Mouse (Mus musculus) MEL (cell line): ENCODE measurements around the gene Vax1. TPM values are rescaled to one million over a fixed set of nuclear protein-coding genes. Genes with fewer than 3 reads are reported as not detected.

Experiments used
- DNase-seq: peaks from one replicate; pipeline ENCODE4 v3.0.0; 2011; ENCODE audit warnings: low read depth, low spot score
- H3K27ac ChIP-seq: 2 replicates; pipeline ENCODE4 v1.5.1; 2012; ENCODE audit warnings: low read depth, mild to moderate bottlenecking, control low read depth, low read length, moderate library complexity; ENCODE audit not compliant: control insufficient read depth
- H3K27me3 ChIP-seq, 2 experiments: fragments of 150-350 bp in 1 of 2; sonication (generic) in 1 of 2; 2 replicates each; pipeline ENCODE4 v1.6.1; 2012; ENCODE audit warnings: low read length in 2 of 2, mild to moderate bottlenecking in 2 of 2, improper control_type of control experiment in 1 of 2, moderate library complexity in 1 of 2; ENCODE audit not compliant: insufficient read depth in 2 of 2, control insufficient read depth in 1 of 2
- H3K36me3 ChIP-seq, 2 experiments: 2 replicates each; pipeline ENCODE4 v1.6.1; 2012 to 2014; ENCODE audit warnings: low read length in 2 of 2, improper control_type of control experiment in 1 of 2, inconsistent platforms in 1 of 2, mild to moderate bottlenecking in 1 of 2; ENCODE audit not compliant: insufficient read depth in 2 of 2, control insufficient read depth in 1 of 2
- H3K4me1 ChIP-seq, 2 experiments: fragments of 150-350 bp in 1 of 2; sonication (generic) in 1 of 2; 2 replicates each; pipeline ENCODE4 v1.6.1; 2012; ENCODE audit warnings: low read length in 2 of 2, improper control_type of control experiment in 1 of 2, mild to moderate bottlenecking in 1 of 2; ENCODE audit not compliant: insufficient read depth in 2 of 2, control insufficient read depth in 1 of 2
- H3K4me3 ChIP-seq, 2 experiments: fragments of 150-350 bp in 1 of 2; sonication (generic) in 1 of 2; 2 replicates each; pipeline ENCODE4 v1.5.1; 2012; ENCODE audit warnings: low read depth in 2 of 2, low read length in 2 of 2, mild to moderate bottlenecking in 2 of 2, moderate library complexity in 2 of 2, control low read depth in 1 of 2, improper control_type of control experiment in 1 of 2; ENCODE audit not compliant: control insufficient read depth in 1 of 2, insufficient read depth in 1 of 2
- H3K79me2 ChIP-seq: 2 replicates; pipeline ENCODE4 v1.6.1; 2012; ENCODE audit warnings: mild to moderate bottlenecking, low read length, moderate library complexity; ENCODE audit not compliant: control insufficient read depth, poor library complexity, insufficient read depth
- H3K9ac ChIP-seq: 2 replicates; pipeline ENCODE4 v1.6.1; 2012; ENCODE audit warnings: low read depth, mild to moderate bottlenecking, control low read depth, low read length, moderate library complexity; ENCODE audit not compliant: control insufficient read depth, poor library complexity, severe bottlenecking
- H3K9me3 ChIP-seq: fragments of 150-350 bp; sonication (generic); replicated peaks from 2 replicates; pipeline ENCODE4 v1.6.1; 2012; ENCODE audit warnings: mild to moderate bottlenecking, low read length, improper control_type of control experiment, moderate library complexity; ENCODE audit not compliant: insufficient read depth
- CTCF ChIP-seq, 3 experiments: IDR thresholded peaks in 2 of 3; conservative IDR thresholded peaks in 1 of 3; 2 replicates each; pipeline ENCODE4 v1.5.1; 2011 to 2012; ENCODE audit warnings: low read length in 3 of 3, low read depth in 2 of 3, mild to moderate bottlenecking in 2 of 3, improper control_type of control experiment in 1 of 3, inconsistent platforms in 1 of 3, mixed read lengths in 1 of 3, moderate library complexity in 1 of 3; ENCODE audit not compliant: control insufficient read depth in 1 of 3, insufficient read depth in 1 of 3, poor library complexity in 1 of 3, severe bottlenecking in 1 of 3
- E2F4 ChIP-seq: IDR thresholded peaks from 2 replicates; pipeline ENCODE4 v1.6.1; 2011; ENCODE audit warnings: low read depth, low read length, improper control_type of control experiment, borderline replicate concordance
- ELF1 ChIP-seq: IDR thresholded peaks from 2 replicates; pipeline ENCODE4 v1.6.1; 2014; ENCODE audit warnings: low read depth, mild to moderate bottlenecking, inconsistent platforms, low read length, improper control_type of control experiment, moderate library complexity
- EP300 ChIP-seq, 2 experiments: IDR thresholded peaks; 2 replicates each; pipeline ENCODE4 v1.6.1; 2011; ENCODE audit warnings: improper control_type of control experiment in 2 of 2, low read length in 2 of 2, low read depth in 1 of 2, mild to moderate bottlenecking in 1 of 2
- ETS1 ChIP-seq: IDR thresholded peaks from 2 replicates; pipeline ENCODE4 v1.6.1; 2012; ENCODE audit warnings: low read depth, mild to moderate bottlenecking, inconsistent platforms, low read length, improper control_type of control experiment, moderate library complexity
- JUND ChIP-seq: IDR thresholded peaks from 2 replicates; pipeline ENCODE4 v1.6.1; 2011; ENCODE audit warnings: low read depth, mild to moderate bottlenecking, improper control_type of control experiment, low read length
- KAT2A ChIP-seq: conservative IDR thresholded peaks from 2 replicates; pipeline ENCODE4 v1.6.1; 2012; ENCODE audit warnings: low read depth, low read length, improper control_type of control experiment, inconsistent platforms
- MXI1 ChIP-seq: IDR thresholded peaks from 2 replicates; pipeline ENCODE4 v1.6.1; 2011; ENCODE audit warnings: mild to moderate bottlenecking, low read depth, low read length, improper control_type of control experiment
- MYC ChIP-seq: IDR thresholded peaks from 2 replicates; pipeline ENCODE4 v1.6.1; 2011; ENCODE audit warnings: low read depth, mild to moderate bottlenecking, low read length, improper control_type of control experiment, moderate library complexity
- NRF1 ChIP-seq: IDR thresholded peaks from 2 replicates; pipeline ENCODE4 v1.6.1; 2014; ENCODE audit warnings: low read depth, mild to moderate bottlenecking, inconsistent platforms, low read length, improper control_type of control experiment, moderate library complexity; ENCODE audit not compliant: poor library complexity, insufficient read depth, severe bottlenecking
- POLR2A ChIP-seq, 2 experiments: IDR thresholded peaks; 2 replicates each; pipeline ENCODE4 v1.6.1; 2011 to 2012; ENCODE audit warnings: low read length in 2 of 2, mild to moderate bottlenecking in 2 of 2, control low read depth in 1 of 2, improper control_type of control experiment in 1 of 2, low read depth in 1 of 2, moderate library complexity in 1 of 2; ENCODE audit not compliant: control insufficient read depth in 1 of 2, insufficient read depth in 1 of 2, poor library complexity in 1 of 2
- POLR2AphosphoS2 ChIP-seq: IDR thresholded peaks from 2 replicates; pipeline ENCODE4 v1.6.1; 2011; ENCODE audit warnings: low read length, improper control_type of control experiment
- POLR2AphosphoS5 ChIP-seq: IDR thresholded peaks from 2 replicates; pipeline ENCODE4 v1.6.1; 2012; ENCODE audit warnings: low read depth, borderline replicate concordance, mild to moderate bottlenecking, inconsistent platforms, low read length, moderate library complexity, mixed read lengths
- SIN3A ChIP-seq: IDR thresholded peaks from 2 replicates; pipeline ENCODE4 v1.6.1; 2012; ENCODE audit warnings: low read length, improper control_type of control experiment, inconsistent platforms
- TAL1 ChIP-seq: IDR thresholded peaks from 2 replicates; pipeline ENCODE4 v1.6.1; 2012; ENCODE audit warnings: mild to moderate bottlenecking, inconsistent platforms, low read length, moderate library complexity, mixed read lengths
- TBP ChIP-seq: IDR thresholded peaks from 2 replicates; pipeline ENCODE4 v1.8.0; 2011; ENCODE audit warnings: low read depth, low read length, improper control_type of control experiment
- TCF12 ChIP-seq: IDR thresholded peaks from 2 replicates; pipeline ENCODE4 v1.6.1; 2014; ENCODE audit warnings: low read depth, mild to moderate bottlenecking, inconsistent platforms, low read length, improper control_type of control experiment, moderate library complexity
- UBTF ChIP-seq: IDR thresholded peaks from 2 replicates; pipeline ENCODE4 v1.6.1; 2012; ENCODE audit warnings: low read depth, mild to moderate bottlenecking, inconsistent platforms, low read length, improper control_type of control experiment, moderate library complexity, borderline replicate concordance; ENCODE audit not compliant: insufficient read depth
- USF1 ChIP-seq: IDR thresholded peaks from 2 replicates; pipeline ENCODE4 v1.6.1; 2014; ENCODE audit warnings: low read depth, mild to moderate bottlenecking, inconsistent platforms, low read length, improper control_type of control experiment, moderate library complexity
- USF2 ChIP-seq, 2 experiments: IDR thresholded peaks; 2 replicates each; pipeline ENCODE4 v1.6.1; 2011 to 2012; ENCODE audit warnings: improper control_type of control experiment in 2 of 2, low read length in 2 of 2, borderline replicate concordance in 1 of 2, inconsistent platforms in 1 of 2, low read depth in 1 of 2, mild to moderate bottlenecking in 1 of 2; ENCODE audit not compliant: insufficient read depth in 1 of 2
- ZKSCAN1 ChIP-seq: IDR thresholded peaks from 2 replicates; pipeline ENCODE4 v1.6.1; 2012; ENCODE audit warnings: low read depth, mild to moderate bottlenecking, inconsistent platforms, low read length, improper control_type of control experiment, moderate library complexity
- polyA plus RNA-seq, 2 experiments: library from polyadenylated mRNA; stranded (reverse) in 1 of 2; unstranded in 1 of 2; fragments of >175 nt in 1 of 2; fragments of >200 nt in 1 of 2; gene quantifications; 2 replicates each; pipeline versions ENCODE4 v1.2.1 to v1.2.4; 2012; ENCODE audit warnings: low replicate concordance in 2 of 2, low read depth in 1 of 2; ENCODE audit not compliant: insufficient read length in 2 of 2, insufficient read depth in 1 of 2, missing spikeins in 1 of 2
- total RNA-seq: library from RNA; depleted of rRNA; stranded (reverse); fragments of 300-350 nt; gene quantifications from 2 replicates; pipeline ENCODE4 v1.2.3, GENCODE M21; 2012

Gene Vax1
- total and polyA plus RNA-seq, 3 experiments, result not detected

GRCm38 (mm10) chr19:59165577-59165976, 4.3 kb downstream of the Vax1 start:
- H3K27ac ChIP-seq, result no peak overlapping the region
- no peaks in the 10 kb centered on the region for H3K36me3 ChIP-seq
- no peaks in the 10 kb centered on the region for H3K4me1 ChIP-seq
- no peak for TF ChIP-seq USF1
- TF ChIP-seq JUND, result no peak
- no peak for TF ChIP-seq TBP
- no peak for TF ChIP-seq E2F4
- no peak for TF ChIP-seq POLR2AphosphoS5
- TF ChIP-seq ZKSCAN1, result no peak
- TF ChIP-seq TAL1, result no peak
- no peak for TF ChIP-seq EP300 (IDR thresholded peaks at IDR 0.05; ENCODE audit: low read depth in 1 of 2, low read length in 2 of 2)
- TF ChIP-seq POLR2AphosphoS2, result no peak
- TF ChIP-seq USF2 (IDR thresholded peaks at IDR 0.05; ENCODE audit: borderline replicate concordance in 1 of 2, insufficient read depth in 1 of 2, low read depth in 1 of 2, low read length in 2 of 2), result no peak
- TF ChIP-seq, all 39 proteins: peak for 0
- no peak overlapping the region for H3K4me3 ChIP-seq
- H3K9ac ChIP-seq, result no peak overlapping the region
- no peaks in the 10 kb centered on the region for H3K27me3 ChIP-seq
- H3K9me3 ChIP-seq, result no peaks in the 10 kb centered on the region
- no peak for DNase-seq
- H3K79me2 ChIP-seq, result no peaks in the 10 kb centered on the region

- TF ChIP-seq SIN3A, result no peak
- TF ChIP-seq E2F4, result no peak
- no peak for TF ChIP-seq EP300 (IDR thresholded peaks at IDR 0.05; ENCODE audit: low read depth in 1 of 2, low read length in 2 of 2)
- no peak for TF ChIP-seq POLR2AphosphoS5
- no peak for TF ChIP-seq TBP
- no peak for TF ChIP-seq POLR2AphosphoS2
- TF ChIP-seq UBTF, result no peak
- TF ChIP-seq KAT2A, result no peak
- no peak for TF ChIP-seq TCF12
- no peak for TF ChIP-seq TAL1
- no peak for TF ChIP-seq MXI1
- TF ChIP-seq ETS1, result no peak
- no peak for TF ChIP-seq MYC
- no peak for TF ChIP-seq ELF1
- TF ChIP-seq USF2 (IDR thresholded peaks at IDR 0.05; ENCODE audit: borderline replicate concordance in 1 of 2, insufficient read depth in 1 of 2, low read depth in 1 of 2, low read length in 2 of 2), result no peak
- TF ChIP-seq NRF1, result no peak
- TF ChIP-seq CTCF (IDR thresholded peaks at IDR 0.05 in 2 of 3, conservative IDR thresholded peaks at IDR 0.05 in 1 of 3; ENCODE audit: control insufficient read depth in 1 of 3, insufficient read depth in 1 of 3, low read depth in 2 of 3, low read length in 3 of 3, poor library complexity in 1 of 3, severe bottlenecking in 1 of 3), result no peak
- TF ChIP-seq POLR2A (IDR thresholded peaks at IDR 0.05; ENCODE audit: control insufficient read depth in 1 of 2, insufficient read depth in 1 of 2, low read depth in 1 of 2, low read length in 2 of 2, poor library complexity in 1 of 2), result no peak
- no peaks in the 10 kb centered on the region for H3K27me3 ChIP-seq
Observed at GRCm38 (mm10) chr19:59164896-59165560, 4.8 kb downstream of the Vax1 start.

More at GRCm38 (mm10) chr19:59164896-59165560, 4.8 kb downstream of the Vax1 start:
- Histone ChIP-seq H3K4me1 (no peaks in the 10 kb centered on the region), H3K9ac (no peak overlapping the region), H3K36me3 (no peaks in the 10 kb centered on the region), H3K27ac (no peak overlapping the region), H3K4me3 (no peak overlapping the region), H3K79me2 (no peaks in the 10 kb centered on the region), H3K9me3 (no peaks in the 10 kb centered on the region)
- no peak for DNase-seq
